Mouse (Mus musculus): ENCODE results near the gene Tbcd. TPM values are rescaled to one million over a fixed set of nuclear protein-coding genes. Genes with fewer than 3 reads are reported as not detected.
A peak's percentile ranks its signal among the peaks of the same experiment; 100 is the strongest.

The Tbcd gene
- polyA plus RNA-seq, 1 experiment from 2014 or later: 37.1 TPM

GRCm38 (mm10) chr11:121648166-121648565 lies 196.4 kb downstream of the Tbcd start:
- Histone ChIP-seq H3K4me1 (no peaks in the 10 kb centered on the region), H3K4me3 (no peak overlapping the region), H3K4me2 (no peak overlapping the region), H3K9me3 (no peaks in the 10 kb centered on the region), H3K36me3 (peaks cover 4% of the 10 kb centered on the region; the same call in 1 of the 2 replicates), H3K27me3 (no peaks in the 10 kb centered on the region), H3K9ac (no peak overlapping the region), H3K27ac (no peak overlapping the region)
- no peak for ATAC-seq (ENCODE audit: borderline replicate concordance, extremely low read depth, low FRiP score, low TSS enrichment)
- WGBS: 80% methylated on average over 5 of the region's 5 CpGs

GRCm38 (mm10) chr11:121649900-121650299 lies 198.2 kb downstream of the Tbcd start:
- H3K27me3 ChIP-seq: no peaks in the 10 kb centered on the region
- H3K9ac ChIP-seq: no peak overlapping the region
- H3K4me3 ChIP-seq: no peak overlapping the region
- no peaks in the 10 kb centered on the region for H3K9me3 ChIP-seq
- 50% methylated on average over 10 of the region's 10 CpGs for WGBS
- H3K4me1 ChIP-seq: no peaks in the 10 kb centered on the region
- H3K27ac ChIP-seq: no peak overlapping the region
- H3K36me3 ChIP-seq: peaks cover 4% of the 10 kb centered on the region; the same call in 1 of the 2 replicates
- ATAC-seq (ENCODE audit: borderline replicate concordance, extremely low read depth, low FRiP score, low TSS enrichment): peak; percentile 69; the same call in 1 of the 2 replicates
- no peak overlapping the region for H3K4me2 ChIP-seq

- no peak for ATAC-seq (ENCODE audit: borderline replicate concordance, extremely low read depth, low FRiP score, low TSS enrichment)
- no peaks in the 10 kb centered on the region for H3K27me3 ChIP-seq
- no peak overlapping the region for H3K4me2 ChIP-seq
- 83% methylated on average over 11 of the region's 11 CpGs for WGBS
- no peak overlapping the region for H3K4me3 ChIP-seq
- H3K27ac ChIP-seq: no peak overlapping the region
- no peaks in the 10 kb centered on the region for H3K4me1 ChIP-seq
- H3K36me3 ChIP-seq: peaks cover 4% of the 10 kb centered on the region; the same call in 1 of the 2 replicates
- no peaks in the 10 kb centered on the region for H3K9me3 ChIP-seq
- no peak overlapping the region for H3K9ac ChIP-seq
Measured at GRCm38 (mm10) chr11:121650668-121651067, 198.9 kb downstream of the Tbcd start.

- peaks cover 4% of the 10 kb centered on the region; the same call in 1 of the 2 replicates for H3K36me3 ChIP-seq
- H3K27ac ChIP-seq: no peak overlapping the region
- H3K9me3 ChIP-seq: no peaks in the 10 kb centered on the region
- ATAC-seq (ENCODE audit: borderline replicate concordance, extremely low read depth, low FRiP score, low TSS enrichment): no peak
- H3K4me1 ChIP-seq: no peaks in the 10 kb centered on the region
- H3K4me3 ChIP-seq: no peak overlapping the region
- 89% methylated on average over 9 of the region's 9 CpGs for WGBS
- no peak overlapping the region for H3K4me2 ChIP-seq
- no peak overlapping the region for H3K9ac ChIP-seq
- H3K27me3 ChIP-seq: no peaks in the 10 kb centered on the region
Measured at GRCm38 (mm10) chr11:121651556-121651955, 199.8 kb downstream of the Tbcd start.

- 90% methylated on average over 5 of the region's 5 CpGs for WGBS
- ATAC-seq (ENCODE audit: borderline replicate concordance, extremely low read depth, low FRiP score, low TSS enrichment): no peak
- H3K9ac ChIP-seq: no peak overlapping the region
- H3K4me3 ChIP-seq: no peak overlapping the region
- H3K4me1 ChIP-seq: no peaks in the 10 kb centered on the region
- no peaks in the 10 kb centered on the region for H3K27me3 ChIP-seq
- H3K27ac ChIP-seq: no peak overlapping the region
- no peaks in the 10 kb centered on the region for H3K9me3 ChIP-seq
- no peak overlapping the region for H3K4me2 ChIP-seq
- H3K36me3 ChIP-seq: peaks cover 4% of the 10 kb centered on the region; the same call in 1 of the 2 replicates
Measured at GRCm38 (mm10) chr11:121651983-121652382, 200.2 kb downstream of the Tbcd start.

GRCm38 (mm10) chr11:121652547-121653305 lies 201.0 kb downstream of the Tbcd start:
- WGBS: 50% methylated on average over 10 of the region's 10 CpGs
- H3K9ac ChIP-seq: no peak overlapping the region
- H3K27me3 ChIP-seq: no peaks in the 10 kb centered on the region
- H3K4me3 ChIP-seq: no peak overlapping the region
- no peaks in the 10 kb centered on the region for H3K4me1 ChIP-seq
- no peak for ATAC-seq (ENCODE audit: borderline replicate concordance, extremely low read depth, low FRiP score, low TSS enrichment)
- H3K4me2 ChIP-seq: no peak overlapping the region
- H3K36me3 ChIP-seq: peaks cover 4% of the 10 kb centered on the region; the same call in 1 of the 2 replicates
- no peaks in the 10 kb centered on the region for H3K9me3 ChIP-seq
- no peak overlapping the region for H3K27ac ChIP-seq

- H3K4me2 ChIP-seq: no peak overlapping the region
- peaks cover under 1% of the 10 kb centered on the region; the same call in 1 of the 2 replicates for H3K36me3 ChIP-seq
- no peaks in the 10 kb centered on the region for H3K9me3 ChIP-seq
- no peak overlapping the region for H3K9ac ChIP-seq
- no peak overlapping the region for H3K27ac ChIP-seq
- no peak for ATAC-seq (ENCODE audit: borderline replicate concordance, extremely low read depth, low FRiP score, low TSS enrichment)
- 78% methylated on average over 4 of the region's 4 CpGs for WGBS
- H3K4me3 ChIP-seq: no peak overlapping the region
- no peaks in the 10 kb centered on the region for H3K4me1 ChIP-seq
- H3K27me3 ChIP-seq: no peaks in the 10 kb centered on the region
Measured at GRCm38 (mm10) chr11:121653631-121654030, 201.9 kb downstream of the Tbcd start.

- 64% methylated on average over 9 of the region's 9 CpGs for WGBS
- Histone ChIP-seq H3K9me3 (no peaks in the 10 kb centered on the region), H3K4me2 (no peak overlapping the region)
Measured at GRCm38 (mm10) chr11:121654406-121654945, 202.7 kb downstream of the Tbcd start.

GRCm38 (mm10) chr11:121655166-121655806 lies 203.5 kb downstream of the Tbcd start:
- no peak overlapping the region for H3K4me3 ChIP-seq
- 62% methylated on average over 6 of the region's 6 CpGs for WGBS
- no peaks in the 10 kb centered on the region for H3K27me3 ChIP-seq
- H3K4me2 ChIP-seq: no peak overlapping the region
- H3K4me1 ChIP-seq: no peaks in the 10 kb centered on the region
- H3K36me3 ChIP-seq: no peaks in the 10 kb centered on the region
- no peak for ATAC-seq (ENCODE audit: borderline replicate concordance, extremely low read depth, low FRiP score, low TSS enrichment)
- H3K27ac ChIP-seq: no peak overlapping the region
- H3K9me3 ChIP-seq: no peaks in the 10 kb centered on the region
- H3K9ac ChIP-seq: no peak overlapping the region

More at GRCm38 (mm10) chr11:121654406-121654945, 202.7 kb downstream of the Tbcd start:
- no peak overlapping the region for H3K4me3 ChIP-seq
- H3K4me1 ChIP-seq: no peaks in the 10 kb centered on the region
- H3K9ac ChIP-seq: no peak overlapping the region
- no peaks in the 10 kb centered on the region for H3K36me3 ChIP-seq
- no peak for ATAC-seq (ENCODE audit: borderline replicate concordance, extremely low read depth, low FRiP score, low TSS enrichment)
- H3K27ac ChIP-seq: no peak overlapping the region
- H3K27me3 ChIP-seq: no peaks in the 10 kb centered on the region

- H3K9ac ChIP-seq: no peak overlapping the region
- no peaks in the 10 kb centered on the region for H3K27me3 ChIP-seq
- no peak for ATAC-seq (ENCODE audit: borderline replicate concordance, extremely low read depth, low FRiP score, low TSS enrichment)
- WGBS: 78% methylated on average over 6 of the region's 6 CpGs
- H3K4me3 ChIP-seq: no peak overlapping the region
- no peaks in the 10 kb centered on the region for H3K4me1 ChIP-seq
- H3K4me2 ChIP-seq: no peak overlapping the region
- no peaks in the 10 kb centered on the region for H3K9me3 ChIP-seq
- H3K27ac ChIP-seq: no peak overlapping the region
- no peaks in the 10 kb centered on the region for H3K36me3 ChIP-seq
Measured at GRCm38 (mm10) chr11:121655807-121656511, 204.2 kb downstream of the Tbcd start.

GRCm38 (mm10) chr11:121658151-121658550 lies 206.4 kb downstream of the Tbcd start:
- H3K9me3 ChIP-seq: no peaks in the 10 kb centered on the region
- WGBS: 26% methylated on average over 1 of the region's 1 CpGs
- H3K4me1 ChIP-seq: no peaks in the 10 kb centered on the region

More at GRCm38 (mm10) chr11:121658151-121658550, 206.4 kb downstream of the Tbcd start:
- Histone ChIP-seq H3K36me3 (no peaks in the 10 kb centered on the region), H3K4me2 (no peak overlapping the region), H3K27ac (no peak overlapping the region), H3K9ac (no peak overlapping the region), H3K27me3 (no peaks in the 10 kb centered on the region), H3K4me3 (no peak overlapping the region)
- ATAC-seq (ENCODE audit: borderline replicate concordance, extremely low read depth, low FRiP score, low TSS enrichment): no peak

All from lung, embryonic 15.5 days (tissue).